Mouse (Mus musculus) mature B cell (primary cell): ENCODE results near the gene Coq8a.

ENCODE experiments used
- in situ Hi-C: fragments of 300-500 bp; cut with MboI; formaldehyde crosslinking; loops from 2 replicates; pipeline ENCODE4 v1.14.3; 2019

Coq8a gene

GRCm38 (mm10) chr1:180198959-180199714 lies at the start of gene Coq8a:
Coq8a (minus strand) TSS chr1:180199602.
- in situ Hi-C loops = no loop called here

GRCm38 (mm10) chr1:180248593-180249146 lies 49.3 kb upstream of the Coq8a start:
- in situ Hi-C loops = no loop called here

GRCm38 (mm10) chr1:180247901-180248300 lies 48.5 kb upstream of the Coq8a start:
- in situ Hi-C loops = no loop called here

- in situ Hi-C loops = no loop called here
These were observed 46.5 kb upstream of the Coq8a start for GRCm38 (mm10) chr1:180245741-180246507.

- in situ Hi-C loops = no loop called here
These were observed 32.3 kb upstream of the Coq8a start for GRCm38 (mm10) chr1:180231729-180232128.

GRCm38 (mm10) chr1:180230580-180230979 lies 31.2 kb upstream of the Coq8a start:
- in situ Hi-C loops = no loop called here

GRCm38 (mm10) chr1:180229906-180230305 lies 30.5 kb upstream of the Coq8a start:
- in situ Hi-C loops = no loop called here

- in situ Hi-C loops = no loop called here
These were observed 29.5 kb upstream of the Coq8a start for GRCm38 (mm10) chr1:180228854-180229253.

GRCm38 (mm10) chr1:180226766-180227165 lies 27.4 kb upstream of the Coq8a start:
- in situ Hi-C loops = no loop called here

- in situ Hi-C loops = no loop called here
These were observed 26.9 kb upstream of the Coq8a start for GRCm38 (mm10) chr1:180226221-180226713.

GRCm38 (mm10) chr1:180225500-180226220 lies 26.3 kb upstream of the Coq8a start:
- in situ Hi-C loops = no loop called here

GRCm38 (mm10) chr1:180222007-180222406 lies 22.6 kb upstream of the Coq8a start:
- in situ Hi-C loops = loop anchor here (25.0 kb wide), 1 partner anchor 360 kb away; no protein-coding TSS in a partner anchor

- in situ Hi-C loops = loop anchor here (25.0 kb wide), 1 partner anchor 359 kb away; no protein-coding TSS in a partner anchor
These were observed 21.6 kb upstream of the Coq8a start for GRCm38 (mm10) chr1:180220791-180221542.

- in situ Hi-C loops = loop anchor here (5.0 to 25.0 kb wide), 2 partner anchors 34 to 354 kb away; no protein-coding TSS in a partner anchor
These were observed 17.3 kb upstream of the Coq8a start for GRCm38 (mm10) chr1:180216541-180217276.

- in situ Hi-C loops = loop anchor here (5.0 to 25.0 kb wide), 2 partner anchors 33 to 353 kb away; no protein-coding TSS in a partner anchor
These were observed 15.6 kb upstream of the Coq8a start for GRCm38 (mm10) chr1:180215044-180215443.

- in situ Hi-C loops = loop anchor here (25.0 kb wide), 1 partner anchor 351 kb away; no protein-coding TSS in a partner anchor
These were observed 13.5 kb upstream of the Coq8a start for GRCm38 (mm10) chr1:180212911-180213310.

- in situ Hi-C loops = loop anchor here (25.0 kb wide), 1 partner anchor 349 kb away; no protein-coding TSS in a partner anchor
These were observed 11.4 kb upstream of the Coq8a start for GRCm38 (mm10) chr1:180210781-180211271.

GRCm38 (mm10) chr1:180210031-180210432 lies 10.6 kb upstream of the Coq8a start:
- in situ Hi-C loops = loop anchor here (25.0 kb wide), 1 partner anchor 348 kb away; no protein-coding TSS in a partner anchor

GRCm38 (mm10) chr1:180208370-180208769 lies 9.0 kb upstream of the Coq8a start:
- in situ Hi-C loops = loop anchor here (25.0 kb wide), 1 partner anchor 346 kb away; no protein-coding TSS in a partner anchor
